Mouse (Mus musculus) thymus, adult 2 months (tissue): ENCODE measurements around the gene Olfr1378.

Source experiments
- CTCF ChIP-seq: fragments of 200-500 bp; IDR thresholded peaks from 2 replicates; pipeline ENCODE4 v1.5.1; 2012; ENCODE audit warnings: mild to moderate bottlenecking, control low read depth, low read length, moderate library complexity, borderline replicate concordance; ENCODE audit not compliant: control insufficient read depth, poor library complexity, insufficient read depth; ENCODE audit errors: extremely low read depth
- POLR2A ChIP-seq: fragments of 200-500 bp; IDR thresholded peaks from 2 replicates; pipeline ENCODE4 v1.6.1; 2012; ENCODE audit warnings: mild to moderate bottlenecking, low read length, control low read depth, moderate library complexity; ENCODE audit not compliant: control insufficient read depth, poor library complexity, insufficient read depth; ENCODE audit errors: extremely low read depth

DNA sequence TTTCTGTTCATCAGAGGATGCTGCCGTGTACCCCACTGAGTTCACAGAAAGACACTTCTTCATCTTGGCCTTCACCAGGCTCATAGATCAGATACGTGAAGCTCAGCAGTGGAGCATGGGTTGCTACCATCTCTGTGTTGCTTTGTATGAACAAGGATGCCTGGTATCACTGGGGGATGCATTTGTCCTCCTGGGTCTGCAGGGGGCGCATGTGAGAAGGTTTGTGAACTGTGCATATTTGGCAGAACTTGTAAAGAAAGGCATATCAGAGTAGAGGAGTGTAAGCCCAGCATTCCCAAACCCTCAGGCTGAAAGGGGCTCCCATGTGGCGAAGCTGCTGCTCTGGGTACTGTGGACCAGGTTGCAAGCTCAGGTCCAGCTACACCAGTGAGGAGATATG is 10.9 kb downstream of the Olfr1378 start:
- TF ChIP-seq POLR2A, result no peak
- no peak for TF ChIP-seq CTCF
